Mouse (Mus musculus) MEL (cell line): ENCODE results near the gene Ptchd1. TPM values are rescaled to one million over a fixed set of nuclear protein-coding genes. Genes with fewer than 3 reads are reported as not detected.

ENCODE experiments used
- DNase-seq: peaks from one replicate; pipeline ENCODE4 v3.0.0; 2011; ENCODE audit warnings: low read depth, low spot score
- H3K27ac ChIP-seq: 2 replicates; pipeline ENCODE4 v1.5.1; 2012; ENCODE audit warnings: low read depth, mild to moderate bottlenecking, control low read depth, low read length, moderate library complexity; ENCODE audit not compliant: control insufficient read depth
- H3K27me3 ChIP-seq, 2 experiments: fragments of 150-350 bp in 1 of 2; sonication (generic) in 1 of 2; 2 replicates each; pipeline ENCODE4 v1.6.1; 2012; ENCODE audit warnings: low read length in 2 of 2, mild to moderate bottlenecking in 2 of 2, improper control_type of control experiment in 1 of 2, moderate library complexity in 1 of 2; ENCODE audit not compliant: insufficient read depth in 2 of 2, control insufficient read depth in 1 of 2
- H3K36me3 ChIP-seq, 2 experiments: 2 replicates each; pipeline ENCODE4 v1.6.1; 2012 to 2014; ENCODE audit warnings: low read length in 2 of 2, improper control_type of control experiment in 1 of 2, inconsistent platforms in 1 of 2, mild to moderate bottlenecking in 1 of 2; ENCODE audit not compliant: insufficient read depth in 2 of 2, control insufficient read depth in 1 of 2
- H3K4me1 ChIP-seq, 2 experiments: fragments of 150-350 bp in 1 of 2; sonication (generic) in 1 of 2; 2 replicates each; pipeline ENCODE4 v1.6.1; 2012; ENCODE audit warnings: low read length in 2 of 2, improper control_type of control experiment in 1 of 2, mild to moderate bottlenecking in 1 of 2; ENCODE audit not compliant: insufficient read depth in 2 of 2, control insufficient read depth in 1 of 2
- H3K4me3 ChIP-seq, 2 experiments: fragments of 150-350 bp in 1 of 2; sonication (generic) in 1 of 2; 2 replicates each; pipeline ENCODE4 v1.5.1; 2012; ENCODE audit warnings: low read depth in 2 of 2, low read length in 2 of 2, mild to moderate bottlenecking in 2 of 2, moderate library complexity in 2 of 2, control low read depth in 1 of 2, improper control_type of control experiment in 1 of 2; ENCODE audit not compliant: control insufficient read depth in 1 of 2, insufficient read depth in 1 of 2
- H3K79me2 ChIP-seq: 2 replicates; pipeline ENCODE4 v1.6.1; 2012; ENCODE audit warnings: mild to moderate bottlenecking, low read length, moderate library complexity; ENCODE audit not compliant: control insufficient read depth, poor library complexity, insufficient read depth
- H3K9ac ChIP-seq: 2 replicates; pipeline ENCODE4 v1.6.1; 2012; ENCODE audit warnings: low read depth, mild to moderate bottlenecking, control low read depth, low read length, moderate library complexity; ENCODE audit not compliant: control insufficient read depth, poor library complexity, severe bottlenecking
- H3K9me3 ChIP-seq: fragments of 150-350 bp; sonication (generic); replicated peaks from 2 replicates; pipeline ENCODE4 v1.6.1; 2012; ENCODE audit warnings: mild to moderate bottlenecking, low read length, improper control_type of control experiment, moderate library complexity; ENCODE audit not compliant: insufficient read depth
- BHLHE40 ChIP-seq: IDR thresholded peaks from 2 replicates; pipeline ENCODE4 v1.6.1; 2012; ENCODE audit warnings: low read depth, mild to moderate bottlenecking, inconsistent platforms, low read length, improper control_type of control experiment, borderline replicate concordance
- CHD1 ChIP-seq: IDR thresholded peaks from 2 replicates; pipeline ENCODE4 v1.6.1; 2012; ENCODE audit warnings: low read depth, mild to moderate bottlenecking, inconsistent platforms, low read length, improper control_type of control experiment
- EP300 ChIP-seq, 2 experiments: IDR thresholded peaks; 2 replicates each; pipeline ENCODE4 v1.6.1; 2011; ENCODE audit warnings: improper control_type of control experiment in 2 of 2, low read length in 2 of 2, low read depth in 1 of 2, mild to moderate bottlenecking in 1 of 2
- ETS1 ChIP-seq: IDR thresholded peaks from 2 replicates; pipeline ENCODE4 v1.6.1; 2012; ENCODE audit warnings: low read depth, mild to moderate bottlenecking, inconsistent platforms, low read length, improper control_type of control experiment, moderate library complexity
- GATA1 ChIP-seq: IDR thresholded peaks from 2 replicates; pipeline ENCODE4 v1.6.1; 2011; ENCODE audit warnings: low read depth, low read length, improper control_type of control experiment
- HCFC1 ChIP-seq: IDR thresholded peaks from 2 replicates; pipeline ENCODE4 v1.6.1; 2012; ENCODE audit warnings: low read depth, mild to moderate bottlenecking, inconsistent platforms, low read length, improper control_type of control experiment, moderate library complexity
- JUND ChIP-seq: IDR thresholded peaks from 2 replicates; pipeline ENCODE4 v1.6.1; 2011; ENCODE audit warnings: low read depth, mild to moderate bottlenecking, improper control_type of control experiment, low read length
- KAT2A ChIP-seq: conservative IDR thresholded peaks from 2 replicates; pipeline ENCODE4 v1.6.1; 2012; ENCODE audit warnings: low read depth, low read length, improper control_type of control experiment, inconsistent platforms
- MAX ChIP-seq: IDR thresholded peaks from 2 replicates; pipeline ENCODE4 v1.6.1; 2011; ENCODE audit warnings: low read length, improper control_type of control experiment
- MAZ ChIP-seq: IDR thresholded peaks from 2 replicates; pipeline ENCODE4 v1.6.1; 2012; ENCODE audit warnings: low read depth, mild to moderate bottlenecking, inconsistent platforms, low read length, improper control_type of control experiment
- MXI1 ChIP-seq: IDR thresholded peaks from 2 replicates; pipeline ENCODE4 v1.6.1; 2011; ENCODE audit warnings: mild to moderate bottlenecking, low read depth, low read length, improper control_type of control experiment
- MYB ChIP-seq: IDR thresholded peaks from 2 replicates; pipeline ENCODE4 v1.6.1; 2011; ENCODE audit warnings: mild to moderate bottlenecking, low read depth, low read length, improper control_type of control experiment
- MYC ChIP-seq: IDR thresholded peaks from 2 replicates; pipeline ENCODE4 v1.6.1; 2011; ENCODE audit warnings: low read depth, mild to moderate bottlenecking, low read length, improper control_type of control experiment, moderate library complexity
- NELFE ChIP-seq: IDR thresholded peaks from 2 replicates; pipeline ENCODE4 v1.6.1; 2011; ENCODE audit warnings: low read depth, low read length, improper control_type of control experiment
- NRF1 ChIP-seq: IDR thresholded peaks from 2 replicates; pipeline ENCODE4 v1.6.1; 2014; ENCODE audit warnings: low read depth, mild to moderate bottlenecking, inconsistent platforms, low read length, improper control_type of control experiment, moderate library complexity; ENCODE audit not compliant: poor library complexity, insufficient read depth, severe bottlenecking
- POLR2A ChIP-seq, 2 experiments: IDR thresholded peaks; 2 replicates each; pipeline ENCODE4 v1.6.1; 2011 to 2012; ENCODE audit warnings: low read length in 2 of 2, mild to moderate bottlenecking in 2 of 2, control low read depth in 1 of 2, improper control_type of control experiment in 1 of 2, low read depth in 1 of 2, moderate library complexity in 1 of 2; ENCODE audit not compliant: control insufficient read depth in 1 of 2, insufficient read depth in 1 of 2, poor library complexity in 1 of 2
- POLR2AphosphoS2 ChIP-seq: IDR thresholded peaks from 2 replicates; pipeline ENCODE4 v1.6.1; 2011; ENCODE audit warnings: low read length, improper control_type of control experiment
- RAD21 ChIP-seq: IDR thresholded peaks from 2 replicates; pipeline ENCODE4 v1.6.1; 2011; ENCODE audit warnings: mild to moderate bottlenecking, low read depth, low read length, improper control_type of control experiment
- SMC3 ChIP-seq: IDR thresholded peaks from 2 replicates; pipeline ENCODE4 v1.6.1; 2011; ENCODE audit warnings: low read depth, low read length, improper control_type of control experiment
- TBP ChIP-seq: IDR thresholded peaks from 2 replicates; pipeline ENCODE4 v1.8.0; 2011; ENCODE audit warnings: low read depth, low read length, improper control_type of control experiment
- UBTF ChIP-seq: IDR thresholded peaks from 2 replicates; pipeline ENCODE4 v1.6.1; 2012; ENCODE audit warnings: low read depth, mild to moderate bottlenecking, inconsistent platforms, low read length, improper control_type of control experiment, moderate library complexity, borderline replicate concordance; ENCODE audit not compliant: insufficient read depth
- USF2 ChIP-seq, 2 experiments: IDR thresholded peaks; 2 replicates each; pipeline ENCODE4 v1.6.1; 2011 to 2012; ENCODE audit warnings: improper control_type of control experiment in 2 of 2, low read length in 2 of 2, borderline replicate concordance in 1 of 2, inconsistent platforms in 1 of 2, low read depth in 1 of 2, mild to moderate bottlenecking in 1 of 2; ENCODE audit not compliant: insufficient read depth in 1 of 2
- ZMIZ1 ChIP-seq: IDR thresholded peaks from 2 replicates; pipeline ENCODE4 v1.6.1; 2012; ENCODE audit warnings: low read depth, mild to moderate bottlenecking, inconsistent platforms, low read length, improper control_type of control experiment, moderate library complexity
- ZNF384 ChIP-seq: IDR thresholded peaks from 2 replicates; pipeline ENCODE4 v1.6.1; 2012; ENCODE audit warnings: low read depth, mild to moderate bottlenecking, inconsistent platforms, low read length, improper control_type of control experiment
- polyA plus RNA-seq, 2 experiments: library from polyadenylated mRNA; stranded (reverse) in 1 of 2; unstranded in 1 of 2; fragments of >175 nt in 1 of 2; fragments of >200 nt in 1 of 2; gene quantifications; 2 replicates each; pipeline versions ENCODE4 v1.2.1 to v1.2.4; 2012; ENCODE audit warnings: low replicate concordance in 2 of 2, low read depth in 1 of 2; ENCODE audit not compliant: insufficient read length in 2 of 2, insufficient read depth in 1 of 2, missing spikeins in 1 of 2
- total RNA-seq: library from RNA; depleted of rRNA; stranded (reverse); fragments of 300-350 nt; gene quantifications from 2 replicates; pipeline ENCODE4 v1.2.3, GENCODE M21; 2012

The Ptchd1 gene
- total and polyA plus RNA-seq, 3 experiments: not detected

DNA sequence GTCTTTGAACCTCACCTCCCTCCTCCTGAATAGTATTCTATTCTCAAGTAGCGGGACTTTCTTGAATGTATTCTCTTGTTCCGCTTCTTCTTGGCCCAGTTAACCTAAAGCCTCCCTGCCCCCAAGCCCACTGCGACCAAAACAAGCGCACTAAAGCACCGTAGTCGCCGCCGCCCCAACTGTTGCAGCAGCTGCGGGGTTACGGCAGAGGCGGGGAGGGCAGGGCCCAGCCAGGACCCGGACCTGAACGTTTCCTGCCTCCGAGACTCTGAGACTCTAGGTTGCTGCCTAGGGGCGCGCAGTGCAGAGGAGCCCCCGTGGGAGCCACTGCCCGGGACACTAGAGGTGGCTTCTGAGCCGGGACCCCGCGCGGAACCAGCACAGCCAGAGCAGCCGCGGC is 1.1 kb downstream of the Ptchd1 start:
- Histone ChIP-seq H3K27me3 (no peaks in the 10 kb centered on the region), H3K79me2 (no peaks in the 10 kb centered on the region)
- TF ChIP-seq TBP (no peak), GATA1 (no peak), UBTF (no peak), MYB (no peak), HCFC1 (no peak), RAD21 (no peak), NRF1 (no peak), MXI1 (no peak), BHLHE40 (no peak), USF2 (IDR thresholded peaks at IDR 0.05; ENCODE audit: borderline replicate concordance in 1 of 2, insufficient read depth in 1 of 2, low read depth in 1 of 2, low read length in 2 of 2) (no peak), CHD1 (no peak), ZMIZ1 (no peak), MYC (no peak), MAZ (no peak), KAT2A (no peak), ZNF384 (no peak), NELFE (no peak)
- TF ChIP-seq, all 39 proteins: peak for 0
- DNase-seq: no peak
- H3K4me3 ChIP-seq: no peak overlapping the region
- no peaks in the 10 kb centered on the region for H3K4me1 ChIP-seq
- H3K9me3 ChIP-seq: no peaks in the 10 kb centered on the region
- no peaks in the 10 kb centered on the region for H3K36me3 ChIP-seq
- no peak overlapping the region for H3K9ac ChIP-seq
- H3K27ac ChIP-seq: no peak overlapping the region

DNA sequence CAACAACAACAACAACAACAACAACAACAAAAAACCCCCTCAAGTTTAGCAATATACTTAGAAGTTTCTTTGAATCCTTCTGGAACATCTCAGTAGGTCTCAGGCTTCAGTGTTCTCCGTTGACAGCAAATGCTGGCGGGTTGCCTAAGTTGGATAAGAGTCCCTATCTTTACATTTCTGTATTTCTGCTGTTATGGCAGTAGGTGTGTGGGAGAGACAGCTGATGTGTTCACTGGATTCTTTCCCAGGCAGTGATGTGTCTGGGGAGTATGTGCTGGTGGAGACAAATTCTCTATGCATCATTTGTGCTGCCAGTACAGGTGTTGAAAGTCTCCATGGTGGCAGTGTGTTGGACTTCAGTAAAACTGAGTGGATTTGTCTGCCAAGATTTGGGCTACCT is 22.4 kb downstream of the Ptchd1 start:
- H3K36me3 ChIP-seq: no peaks in the 10 kb centered on the region
- H3K79me2 ChIP-seq: no peaks in the 10 kb centered on the region
- no peak overlapping the region for H3K4me3 ChIP-seq
- no peaks in the 10 kb centered on the region for H3K27me3 ChIP-seq
- H3K27ac ChIP-seq: no peak overlapping the region
- H3K4me1 ChIP-seq: no peaks in the 10 kb centered on the region
- TF ChIP-seq MAX: no peak
- no peak for TF ChIP-seq ETS1
- TF ChIP-seq SMC3: no peak
- no peak for TF ChIP-seq POLR2A (IDR thresholded peaks at IDR 0.05; ENCODE audit: control insufficient read depth in 1 of 2, insufficient read depth in 1 of 2, low read depth in 1 of 2, low read length in 2 of 2, poor library complexity in 1 of 2)
- TF ChIP-seq MAZ: no peak
- no peak for TF ChIP-seq ZMIZ1
- no peak for TF ChIP-seq EP300 (IDR thresholded peaks at IDR 0.05; ENCODE audit: low read depth in 1 of 2, low read length in 2 of 2)
- TF ChIP-seq POLR2AphosphoS2: no peak
- no peak for TF ChIP-seq KAT2A
- TF ChIP-seq USF2 (IDR thresholded peaks at IDR 0.05; ENCODE audit: borderline replicate concordance in 1 of 2, insufficient read depth in 1 of 2, low read depth in 1 of 2, low read length in 2 of 2): no peak
- TF ChIP-seq GATA1: no peak
- no peak for TF ChIP-seq CHD1
- no peak for TF ChIP-seq RAD21
- TF ChIP-seq JUND: no peak
- TF ChIP-seq, all 39 proteins: peak for 0
- no peaks in the 10 kb centered on the region for H3K9me3 ChIP-seq
- H3K9ac ChIP-seq: no peak overlapping the region
- DNase-seq: no peak
